Mouse (Mus musculus) layer of hippocampus, postnatal 10 days (tissue): ENCODE measurements around the gene Trabd2b. TPM values are rescaled to one million over a fixed set of nuclear protein-coding genes. Genes with fewer than 3 reads are reported as not detected.
A peak's percentile ranks its signal among the peaks of the same experiment; 100 is the strongest.

Experiments
- DNase-seq, 2 experiments: peaks; one replicate each; pipeline ENCODE4 v3.0.0; 2021; ENCODE audit warnings: low spot score in 2 of 2
- long read RNA-seq: library from polyadenylated mRNA; stranded (forward); transcript quantifications from one replicate; pipeline ENCODE4 v2.0.0, GENCODE M21; 2023
- total RNA-seq, 2 experiments: library from RNA; stranded (reverse); gene quantifications; 2 replicates each; pipeline ENCODE4 v1.2.3; 2021

Gene Trabd2b
- 1 to 10 TPM; 1.3 to 1.5 TPM for total RNA-seq
- long read RNA-seq, full-length matches to known transcripts, result 1 of 2 reads
- long read RNA-seq, partial matches to known transcripts, result 0 of 2 reads
- long read RNA-seq, other reads (novel, unspliced or antisense), result 1 of 2 reads

GRCm38 (mm10) chr4:114406355-114407101 is at the start of gene Trabd2b:
TSS of gene Trabd2b (plus strand) at chr4:114406724.
- no peak for DNase-seq

GRCm38 (mm10) chr4:114357420-114357819 is 49.1 kb upstream of the Trabd2b start:
- DNase-seq, result no peak

GRCm38 (mm10) chr4:114358874-114359273 is 47.6 kb upstream of the Trabd2b start:
- DNase-seq, result no peak

- DNase-seq, result no peak
Observed at GRCm38 (mm10) chr4:114359818-114360217, 46.7 kb upstream of the Trabd2b start.

- DNase-seq, result no peak
Observed at GRCm38 (mm10) chr4:114361336-114361735, 45.2 kb upstream of the Trabd2b start.

GRCm38 (mm10) chr4:114365000-114365399 is 41.5 kb upstream of the Trabd2b start:
- no peak for DNase-seq

GRCm38 (mm10) chr4:114365595-114365994 is 40.9 kb upstream of the Trabd2b start:
- no peak for DNase-seq

- DNase-seq, result no peak
Observed at GRCm38 (mm10) chr4:114367005-114367404, 39.5 kb upstream of the Trabd2b start.

- DNase-seq, result no peak
Observed at GRCm38 (mm10) chr4:114367840-114368239, 38.7 kb upstream of the Trabd2b start.

GRCm38 (mm10) chr4:114369591-114369990 is 36.9 kb upstream of the Trabd2b start:
- no peak for DNase-seq

- DNase-seq, result no peak
Observed at GRCm38 (mm10) chr4:114370935-114371715, 35.4 kb upstream of the Trabd2b start.

- DNase-seq, result peak in 1 of 2 experiments; percentile 31
Observed at GRCm38 (mm10) chr4:114372699-114373098, 33.8 kb upstream of the Trabd2b start.

- no peak for DNase-seq
Observed at GRCm38 (mm10) chr4:114374330-114374729, 32.2 kb upstream of the Trabd2b start.

- no peak for DNase-seq
Observed at GRCm38 (mm10) chr4:114377531-114377930, 29.0 kb upstream of the Trabd2b start.

- DNase-seq, result no peak
Observed at GRCm38 (mm10) chr4:114378512-114378911, 28.0 kb upstream of the Trabd2b start.

- no peak for DNase-seq
Observed at GRCm38 (mm10) chr4:114379416-114379956, 27.0 kb upstream of the Trabd2b start.

- no peak for DNase-seq
Observed at GRCm38 (mm10) chr4:114382627-114383026, 23.9 kb upstream of the Trabd2b start.

- DNase-seq, result no peak
Observed at GRCm38 (mm10) chr4:114385236-114385635, 21.3 kb upstream of the Trabd2b start.

- DNase-seq, result peak; percentile 69 to 73
Observed at GRCm38 (mm10) chr4:114386395-114386811, 20.1 kb upstream of the Trabd2b start.

- no peak for DNase-seq
Observed at GRCm38 (mm10) chr4:114387527-114388135, 18.9 kb upstream of the Trabd2b start.

- no peak for DNase-seq
Observed at GRCm38 (mm10) chr4:114388306-114388705, 18.2 kb upstream of the Trabd2b start.
